Mouse (Mus musculus): Measurements from ENCODE around the gene Olfr417.

- TF ChIP-seq POLR2A (IDR thresholded peaks at IDR 0.05; ENCODE audit: control insufficient read depth, extremely low read depth, insufficient read depth, low read length, poor library complexity) = no peak
- no peak for TF ChIP-seq CTCF (IDR thresholded peaks at IDR 0.05; ENCODE audit: borderline replicate concordance, control insufficient read depth, extremely low read depth, insufficient read depth, low read length, poor library complexity)
Observed at GRCm38 (mm10) chr1:174354640-174355039, 10.3 kb upstream of the Olfr417 start.

All from thymus, adult 2 months (tissue).